Mouse (Mus musculus) heart, embryonic 15.5 days (tissue): Measurements from ENCODE around the gene Rabep2. TPM values are rescaled to one million over a fixed set of nuclear protein-coding genes. Genes with fewer than 3 reads are reported as not detected.
"Not testable (repeated sequence)": the region's sequence is repeated elsewhere in the genome, so short reads cannot be mapped to it uniquely, and the experiment has no call there.

ENCODE experiments used
- ATAC-seq: fragments of 200-750 bp; cut with Nextera tagmentation; replicated peaks from 2 replicates; pipeline ENCODE4 v1.8.0; 2017; ENCODE audit warnings: low read depth, moderate TSS enrichment; ENCODE audit not compliant: insufficient number of reproducible peaks, insufficient read depth, low FRiP score
- H3K27ac ChIP-seq: fragments of 300-500 bp; sonication (generic); 2 replicates; pipeline ENCODE4 v1.5.1; 2015; ENCODE audit warnings: mild to moderate bottlenecking, inconsistent platforms
- H3K27me3 ChIP-seq: fragments of 300-500 bp; sonication (generic); 2 replicates; pipeline ENCODE4 v1.6.1; 2015; ENCODE audit warnings: inconsistent platforms
- H3K36me3 ChIP-seq: fragments of 300-500 bp; sonication (generic); 2 replicates; pipeline ENCODE4 v1.6.1; 2015; ENCODE audit warnings: mild to moderate bottlenecking, inconsistent platforms
- H3K4me1 ChIP-seq: fragments of 300-500 bp; sonication (generic); replicated peaks from 2 replicates; pipeline ENCODE4 v1.6.1; 2015; ENCODE audit warnings: inconsistent platforms
- H3K4me2 ChIP-seq: fragments of 300-500 bp; sonication (generic); 2 replicates; pipeline ENCODE4 v1.6.1; 2015; ENCODE audit warnings: inconsistent platforms, mild to moderate bottlenecking, moderate library complexity
- H3K4me3 ChIP-seq: fragments of 300-500 bp; sonication (generic); 2 replicates; pipeline ENCODE4 v1.5.1; 2015; ENCODE audit warnings: mild to moderate bottlenecking, inconsistent platforms
- H3K9ac ChIP-seq: fragments of 300-500 bp; sonication (generic); 2 replicates; pipeline ENCODE4 v1.6.1; 2015; ENCODE audit warnings: mild to moderate bottlenecking, inconsistent platforms
- H3K9me3 ChIP-seq: fragments of 300-500 bp; sonication (generic); replicated peaks from 2 replicates; pipeline ENCODE4 v1.6.1; 2016; ENCODE audit warnings: inconsistent platforms
- WGBS: fragments of 180-500 bp; shearing (Covaris S2); methylation state at CpG from one replicate; pipeline ENCODE4 v1.1.7; 2015; ENCODE audit warnings: mixed read lengths; 5-methylcytosine and 5-hydroxymethylcytosine counted together
- polyA plus RNA-seq: library from polyadenylated mRNA; unstranded; fragments of >200 nt; fragmentation: Nextera tagmentation; extraction: Ambion mirVana; gene quantifications from 2 replicates; pipeline ENCODE4 v1.2.1, GENCODE M21; 2015

The Rabep2 gene
- polyA plus RNA-seq: 16.3 and 22.8 TPM in 2 replicates

DNA sequence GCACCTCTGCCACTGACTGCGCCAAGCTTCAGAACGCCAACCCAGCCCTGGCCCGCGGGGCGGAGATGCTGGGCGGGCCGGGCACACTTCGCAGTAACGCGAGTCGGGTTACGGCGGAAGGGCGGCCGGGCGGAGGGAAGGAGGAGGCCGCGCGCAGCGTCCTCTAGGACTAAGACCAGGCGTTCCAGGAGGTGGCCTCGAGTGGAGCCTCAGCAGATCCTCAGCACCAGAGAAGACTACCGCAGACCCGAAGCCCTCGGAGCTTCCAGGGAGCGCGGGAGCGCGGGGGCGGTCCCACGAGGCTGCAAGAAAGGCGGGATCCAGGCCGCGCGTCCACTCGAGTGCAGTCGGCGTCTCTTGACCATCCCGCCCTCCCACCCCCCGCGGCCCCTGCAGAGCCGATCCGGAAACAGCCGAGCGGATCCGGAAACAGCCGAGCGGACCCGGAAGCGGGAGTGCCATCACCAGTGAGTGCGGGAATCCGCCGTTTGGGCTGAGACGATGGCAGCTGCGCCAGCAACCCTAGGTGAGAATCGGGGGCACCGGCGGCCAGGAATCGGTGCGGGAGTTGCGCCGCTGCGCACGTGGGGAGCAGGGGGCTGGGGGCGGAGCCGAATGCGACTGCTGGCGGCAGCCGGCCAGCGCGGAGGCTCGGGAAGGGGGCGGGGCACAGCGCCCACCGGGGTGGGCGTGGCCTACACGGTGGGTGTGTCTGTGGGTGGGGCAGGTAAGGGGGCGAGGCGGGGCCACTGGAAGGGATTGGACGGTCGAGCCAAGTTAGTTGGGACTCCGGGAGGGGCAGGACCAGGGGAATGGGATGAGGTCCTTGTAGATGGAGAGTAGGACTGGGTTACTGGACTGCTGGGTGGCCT, at the start of gene Rabep2:
Gene Rabep2, plus strand, starts transcription at position 129 of the 872 bp plus-strand sequence.
- Histone ChIP-seq H3K4me3 (peak within 1 kb of the TSS; percentile 75), H3K36me3 (peaks cover 13% of the 10 kb centered on the region)

DNA sequence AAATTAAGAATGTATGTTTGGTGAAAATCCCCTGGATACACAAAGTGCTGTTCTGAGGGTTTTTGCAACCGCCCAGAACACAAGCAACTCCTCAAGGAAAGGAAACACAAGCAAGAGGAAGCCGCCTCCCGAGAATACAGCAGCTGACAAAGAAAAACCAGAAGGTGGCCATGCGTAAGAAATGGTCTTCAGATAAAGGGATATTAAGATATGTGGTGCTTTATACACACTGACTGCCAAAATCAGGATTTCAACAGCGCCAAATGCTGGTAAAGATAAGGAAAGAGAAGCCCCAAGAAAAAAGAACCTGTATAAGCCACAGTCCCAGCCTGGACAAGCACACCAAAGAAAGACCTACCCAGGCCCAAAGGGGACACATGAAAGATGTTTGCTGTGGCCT, 45.0 kb upstream of the Rabep2 start:
- 78% methylated on average over 5 of the region's 5 CpGs for WGBS
- no peak for ATAC-seq
- Histone ChIP-seq H3K27me3 (0 out of 2 replicates have a peak, but pooled peaks cover 6% of the 10 kb centered on the region), H3K9ac (no peak overlapping the region), H3K27ac (no peak overlapping the region), H3K36me3 (peaks cover 14% of the 10 kb centered on the region; the same call in 1 of the 2 replicates), H3K4me1 (no peaks in the 10 kb centered on the region), H3K4me3 (no peak overlapping the region), H3K4me2 (no peak overlapping the region), H3K9me3 (no peaks in the 10 kb centered on the region)

More for the DNA sequence above, at the start of gene Rabep2:
- Histone ChIP-seq H3K27me3 (no peaks in the 10 kb centered on the region), H3K27ac (peak within 1 kb of the TSS; percentile 92), H3K4me2 (peak within 1 kb of the TSS; percentile 95), H3K4me1 (peaks cover 21% of the 10 kb centered on the region), H3K9ac (peak within 1 kb of the TSS; percentile 84), H3K9me3 (no peaks in the 10 kb centered on the region)
- WGBS: under 1% methylated on average over 75 of the region's 82 CpGs
- ATAC-seq: peak; percentile 91

DNA sequence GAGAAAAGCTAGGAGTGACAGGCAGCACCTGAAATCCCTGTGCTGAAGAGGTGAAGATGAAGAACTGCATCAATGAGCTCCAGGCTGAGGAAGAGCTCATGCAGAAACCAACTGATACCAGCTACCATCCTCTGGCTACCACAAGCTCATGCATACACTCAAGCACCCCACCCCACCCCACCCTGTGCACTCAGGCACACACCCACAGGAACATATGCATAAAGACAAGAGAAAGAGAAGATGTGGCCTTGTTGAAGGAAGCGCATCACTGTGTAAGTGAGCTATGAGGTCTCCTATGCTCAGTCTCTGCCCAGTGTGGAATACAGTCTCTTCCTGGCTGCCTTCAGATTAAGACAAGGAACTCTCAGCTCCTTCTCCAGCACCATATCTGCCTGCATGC, 40.4 kb upstream of the Rabep2 start:
- Histone ChIP-seq H3K9me3 (no peaks in the 10 kb centered on the region), H3K4me3 (no peak overlapping the region), H3K4me2 (no peak overlapping the region), H3K27me3 (no peaks in the 10 kb centered on the region), H3K9ac (no peak overlapping the region), H3K4me1 (no peaks in the 10 kb centered on the region), H3K27ac (no peak overlapping the region), H3K36me3 (peaks cover 38% of the 10 kb centered on the region)
- WGBS: 100% methylated on average over 1 of the region's 1 CpGs
- no peak for ATAC-seq

DNA sequence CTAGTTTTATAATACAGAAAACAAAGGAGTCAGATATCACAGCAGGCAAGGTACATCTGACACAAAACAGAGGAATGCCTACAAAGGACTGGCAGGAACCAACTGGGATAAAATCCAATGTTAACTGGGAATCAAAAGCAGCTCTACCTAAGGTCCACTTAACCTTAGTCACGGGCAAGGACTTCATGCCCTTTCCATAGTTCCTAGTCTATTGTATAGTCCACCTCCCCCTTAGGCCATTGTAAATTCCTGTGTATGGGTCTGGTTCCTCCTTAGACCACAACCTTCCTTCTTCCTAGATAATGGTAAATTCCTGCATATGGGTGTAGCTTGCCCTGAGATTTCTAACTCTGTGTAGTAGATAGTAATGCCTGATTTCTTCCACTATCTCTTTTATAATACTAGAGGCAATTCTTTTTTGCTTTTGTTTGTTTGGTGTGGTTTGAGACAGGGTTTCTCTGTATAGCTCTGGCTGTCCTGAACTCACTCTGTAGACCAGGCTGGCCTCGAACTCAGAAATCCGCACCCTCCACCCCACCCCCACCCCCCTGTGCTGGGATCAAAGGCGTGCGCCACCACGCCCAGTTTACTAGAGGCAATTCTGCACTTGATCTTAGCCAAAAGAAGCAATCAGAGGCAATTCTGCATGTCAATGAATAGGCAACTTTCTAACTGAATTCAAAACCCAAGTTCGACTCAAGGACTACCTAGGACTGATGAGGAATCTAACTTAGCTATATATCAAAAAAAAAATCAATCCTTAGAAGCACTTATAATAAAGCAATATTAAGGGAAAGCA, 36.3 kb upstream of the Rabep2 start:
- peaks cover 31% of the 10 kb centered on the region for H3K36me3 ChIP-seq
- not testable (repeated sequence) for ATAC-seq, H3K4me2 ChIP-seq, H3K9ac ChIP-seq, H3K27ac ChIP-seq, H3K27me3 ChIP-seq, H3K9me3 ChIP-seq, H3K4me3 ChIP-seq, H3K4me1 ChIP-seq
- WGBS: 87% methylated on average over 7 of the region's 7 CpGs

DNA sequence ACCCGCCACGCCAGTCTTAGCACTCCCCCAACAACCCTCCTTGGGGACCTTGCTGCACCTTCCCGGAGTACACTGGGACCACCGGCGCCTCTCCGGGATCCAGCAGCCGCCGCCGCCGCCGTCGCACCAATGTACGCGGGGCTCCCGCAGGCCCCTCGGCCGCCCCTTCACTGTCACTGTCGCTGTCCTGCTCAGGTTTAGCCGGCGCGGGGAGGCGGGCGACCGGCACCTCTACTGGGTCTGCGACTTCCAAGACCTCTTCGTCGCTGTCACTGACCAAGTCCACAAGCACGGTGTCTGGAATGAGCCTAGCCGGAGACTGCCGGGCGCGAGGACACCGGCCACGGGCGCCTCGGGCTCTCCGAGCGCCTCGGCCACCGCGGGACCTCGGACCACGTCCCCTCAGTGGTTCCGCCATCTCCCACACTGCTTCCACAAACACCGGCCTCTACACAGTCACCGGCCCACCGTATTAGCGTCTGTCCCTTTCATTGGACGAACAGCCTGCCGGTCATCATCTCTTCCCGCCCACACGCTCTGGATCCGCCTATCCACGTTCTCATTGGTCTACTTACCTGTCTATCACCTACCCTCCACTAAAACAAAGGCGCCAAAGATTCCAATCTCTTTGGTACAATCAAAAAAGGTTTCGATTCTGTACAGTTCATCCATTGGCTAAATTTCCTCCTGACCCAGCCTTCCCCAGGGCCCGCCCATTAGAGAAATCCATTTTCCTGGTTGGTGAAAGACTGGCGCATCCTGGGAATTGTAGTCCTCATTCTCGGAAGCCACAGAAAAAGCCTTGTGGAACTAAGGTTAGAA, 32.0 kb upstream of the Rabep2 start, which contains the start of gene Nfatc2ip:
Gene Nfatc2ip, minus strand, starts transcription at position 440 of the 822 bp plus-strand sequence.
- Histone ChIP-seq H3K4me3 (peak within 1 kb of the TSS; percentile 76), H3K9ac (peak within 1 kb of the TSS; percentile 65), H3K4me2 (peak within 1 kb of the TSS; percentile 77), H3K27me3 (no peaks in the 10 kb centered on the region), H3K4me1 (peaks cover 9% of the 10 kb centered on the region), H3K9me3 (no peaks in the 10 kb centered on the region), H3K27ac (peak within 1 kb of the TSS; percentile 56), H3K36me3 (no peaks in the 10 kb centered on the region)
- peak; percentile 99 for ATAC-seq
- under 1% methylated on average over 59 of the region's 59 CpGs for WGBS

DNA sequence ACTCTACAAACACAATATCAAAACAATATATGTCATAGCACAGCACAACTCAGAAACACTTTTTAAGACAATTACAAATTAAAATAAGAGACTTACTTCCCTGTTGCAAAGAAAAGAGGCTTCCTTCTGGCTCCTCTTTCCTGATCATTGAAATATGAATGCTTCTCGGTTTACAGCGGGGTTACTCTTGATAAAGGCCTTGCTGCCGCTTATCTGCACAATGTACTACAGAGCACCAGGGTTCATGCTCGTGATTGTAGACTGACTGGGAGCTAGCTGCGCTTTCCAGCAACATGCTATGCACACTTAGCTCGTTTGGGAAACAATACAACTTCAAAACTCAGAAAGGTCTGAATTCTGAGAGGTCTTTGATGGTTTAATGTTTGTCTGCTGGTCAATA, 31.3 kb upstream of the Rabep2 start:
- H3K4me1 ChIP-seq: peaks cover 9% of the 10 kb centered on the region
- H3K4me3 ChIP-seq: peak overlapping the region; percentile 76; the same call in 1 of the 2 replicates
- no peaks in the 10 kb centered on the region for H3K36me3 ChIP-seq
- no peak for ATAC-seq
- H3K27me3 ChIP-seq: no peaks in the 10 kb centered on the region
- no peak overlapping the region for H3K9ac ChIP-seq
- no peaks in the 10 kb centered on the region for H3K9me3 ChIP-seq
- H3K4me2 ChIP-seq: peak overlapping the region; percentile 52
- WGBS: 32% methylated on average over 6 of the region's 6 CpGs
- H3K27ac ChIP-seq: no peak overlapping the region

DNA sequence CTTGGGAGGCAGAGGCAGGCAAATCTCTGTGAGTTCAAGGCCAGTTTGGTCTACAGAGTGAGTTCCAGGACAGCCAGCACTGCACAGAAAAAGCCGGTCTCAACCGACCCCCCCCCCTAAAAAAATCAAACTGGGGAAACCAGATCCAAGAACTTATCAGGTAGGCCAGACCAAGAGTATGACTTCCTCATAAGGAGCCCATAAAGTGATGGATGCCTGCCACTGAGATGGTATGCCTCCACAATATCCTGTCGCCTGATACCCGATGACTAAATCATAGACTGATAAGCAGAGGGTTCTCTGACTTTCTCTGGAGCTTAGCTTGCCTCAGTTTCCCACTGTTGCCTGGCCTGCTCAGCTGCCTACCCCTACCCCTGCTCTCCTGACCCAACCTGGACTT, 30.7 kb upstream of the Rabep2 start:
- H3K9ac ChIP-seq: no peak overlapping the region
- no peaks in the 10 kb centered on the region for H3K9me3 ChIP-seq
- no peak overlapping the region for H3K4me2 ChIP-seq
- H3K4me1 ChIP-seq: peaks cover 9% of the 10 kb centered on the region
- WGBS: 81% methylated on average over 4 of the region's 4 CpGs
- no peaks in the 10 kb centered on the region for H3K27me3 ChIP-seq
- no peaks in the 10 kb centered on the region for H3K36me3 ChIP-seq
- H3K4me3 ChIP-seq: no peak overlapping the region
- ATAC-seq: no peak
- H3K27ac ChIP-seq: no peak overlapping the region

DNA sequence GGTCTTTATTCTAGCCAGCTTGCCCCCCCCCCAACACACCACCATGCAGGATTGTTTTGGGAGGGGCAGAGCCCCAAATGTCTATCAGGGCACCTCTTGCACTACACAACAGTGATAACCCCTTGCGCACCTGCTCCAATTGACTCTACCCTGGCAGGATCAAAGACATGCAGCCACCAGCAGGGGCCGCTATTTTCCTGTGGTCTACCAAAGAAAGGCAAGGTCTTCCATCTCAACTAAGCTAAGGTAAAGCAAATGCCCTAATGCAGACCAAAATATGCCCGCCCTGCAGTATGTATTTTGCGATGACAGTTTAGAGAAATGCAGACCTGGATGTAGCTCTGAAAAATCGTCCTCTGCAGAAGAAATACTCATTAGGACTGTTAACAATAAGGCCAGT, 29.0 kb upstream of the Rabep2 start:
- no peak overlapping the region for H3K27ac ChIP-seq
- no peak overlapping the region for H3K4me3 ChIP-seq
- H3K4me2 ChIP-seq: no peak overlapping the region
- no peaks in the 10 kb centered on the region for H3K27me3 ChIP-seq
- H3K9me3 ChIP-seq: no peaks in the 10 kb centered on the region
- no peaks in the 10 kb centered on the region for H3K36me3 ChIP-seq
- peaks cover 9% of the 10 kb centered on the region for H3K4me1 ChIP-seq
- ATAC-seq: no peak
- H3K9ac ChIP-seq: no peak overlapping the region
- 13% methylated on average over 5 of the region's 5 CpGs for WGBS

DNA sequence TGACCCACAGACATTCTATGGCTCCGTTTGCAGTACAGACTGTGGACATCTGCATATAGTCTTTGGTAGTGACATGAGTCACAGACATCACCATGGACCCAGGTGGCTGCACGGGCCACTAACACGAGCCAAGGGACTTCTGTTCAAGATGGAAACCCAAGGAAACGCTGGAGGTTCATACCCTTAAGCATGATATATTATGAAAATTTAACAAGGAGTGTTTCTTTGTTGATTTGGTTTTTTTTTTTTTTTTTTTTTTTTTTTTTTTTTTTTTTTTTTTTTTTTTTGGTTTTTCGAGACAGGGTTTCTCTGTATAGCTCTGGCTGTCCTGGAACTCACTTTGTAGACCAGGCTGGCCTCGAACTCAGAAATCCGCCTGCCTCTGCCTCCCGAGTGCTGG, 26.0 kb upstream of the Rabep2 start:
- H3K4me3 ChIP-seq, H3K27ac ChIP-seq, H3K4me1 ChIP-seq, H3K9me3 ChIP-seq, H3K27me3 ChIP-seq, H3K9ac ChIP-seq, H3K36me3 ChIP-seq, ATAC-seq, H3K4me2 ChIP-seq: not testable (repeated sequence)
- WGBS: 74% methylated on average over 8 of the region's 8 CpGs

DNA sequence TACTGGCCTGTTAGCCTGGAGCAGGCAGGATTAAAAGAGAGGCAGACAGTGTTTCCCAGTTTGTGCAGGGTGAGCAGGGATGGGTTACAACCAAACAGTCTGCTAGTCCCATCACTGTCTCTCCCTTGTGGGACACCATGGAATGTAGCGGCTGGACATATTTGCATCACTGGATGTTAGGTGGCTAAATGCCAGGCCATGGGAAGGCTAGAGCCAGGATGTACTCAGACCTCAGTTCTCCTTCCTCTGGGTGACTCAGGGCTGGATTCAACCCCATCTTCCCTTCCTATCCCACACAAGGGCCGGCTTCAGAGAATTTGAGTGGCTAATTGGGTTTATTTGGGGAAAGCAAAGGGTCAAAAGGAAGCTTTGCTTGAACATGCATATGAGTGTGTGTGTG, 19.9 kb upstream of the Rabep2 start:
- 75% methylated on average over 2 of the region's 2 CpGs for WGBS
- peaks cover 6% of the 10 kb centered on the region for H3K27me3 ChIP-seq
- H3K9ac ChIP-seq: no peak overlapping the region
- no peak for ATAC-seq
- no peaks in the 10 kb centered on the region for H3K9me3 ChIP-seq
- H3K4me1 ChIP-seq: no peaks in the 10 kb centered on the region
- H3K4me2 ChIP-seq: no peak overlapping the region
- H3K27ac ChIP-seq: no peak overlapping the region
- H3K4me3 ChIP-seq: no peak overlapping the region
- no peaks in the 10 kb centered on the region for H3K36me3 ChIP-seq

DNA sequence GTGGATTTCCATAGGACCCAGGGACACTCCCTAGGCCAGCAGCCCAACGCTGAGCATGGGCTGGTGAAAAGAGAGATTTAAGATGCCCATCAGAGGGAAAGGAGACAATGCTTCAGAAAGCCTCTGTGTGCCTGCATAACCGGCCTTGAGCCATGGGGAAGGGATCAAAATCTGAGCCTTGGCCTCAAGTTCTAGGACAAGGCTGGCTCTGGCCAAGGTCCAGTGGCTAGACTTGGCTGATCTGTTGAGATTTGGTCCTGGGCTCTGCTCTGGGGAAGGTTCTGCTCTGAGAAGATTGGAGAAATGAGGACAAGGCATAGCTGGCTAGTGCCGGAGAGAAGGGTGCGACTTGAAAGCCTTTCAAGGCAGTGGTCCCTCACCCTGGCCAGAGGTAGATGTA, 17.5 kb upstream of the Rabep2 start:
- ATAC-seq: no peak
- Histone ChIP-seq H3K27me3 (peaks cover 6% of the 10 kb centered on the region), H3K4me3 (no peak overlapping the region), H3K27ac (no peak overlapping the region), H3K9me3 (no peaks in the 10 kb centered on the region), H3K36me3 (no peaks in the 10 kb centered on the region), H3K9ac (no peak overlapping the region), H3K4me1 (no peaks in the 10 kb centered on the region), H3K4me2 (no peak overlapping the region)
- 80% methylated on average over 4 of the region's 4 CpGs for whole genome bisulfite sequencing
